Mouse (Mus musculus) embryonic facial prominence, embryonic 13.5 days (tissue): ENCODE results near the gene Vip. TPM values are rescaled to one million over a fixed set of nuclear protein-coding genes. Genes with fewer than 3 reads are reported as not detected.

Experiments used
- ATAC-seq: fragments of 200-750 bp; cut with Nextera tagmentation; 2 replicates; pipeline ENCODE4 v1.8.0; 2017; ENCODE audit warnings: low read depth; ENCODE audit not compliant: insufficient number of reproducible peaks, insufficient read depth, low FRiP score, low TSS enrichment
- H3K27ac ChIP-seq: fragments of 300-500 bp; sonication (generic); 2 replicates; pipeline ENCODE4 v1.5.1; 2015; ENCODE audit warnings: moderate library complexity, mild to moderate bottlenecking, inconsistent platforms
- H3K27me3 ChIP-seq: fragments of 300-500 bp; sonication (generic); 2 replicates; pipeline ENCODE4 v1.6.1; 2015; ENCODE audit warnings: mild to moderate bottlenecking, inconsistent platforms
- H3K36me3 ChIP-seq: fragments of 300-500 bp; sonication (generic); 2 replicates; pipeline ENCODE4 v1.6.1; 2015; ENCODE audit warnings: mild to moderate bottlenecking, inconsistent platforms
- H3K4me1 ChIP-seq: fragments of 300-500 bp; sonication (generic); 2 replicates; pipeline ENCODE4 v1.6.1; 2015; ENCODE audit warnings: inconsistent platforms
- H3K4me2 ChIP-seq: fragments of 300-500 bp; sonication (generic); 2 replicates; pipeline ENCODE4 v1.6.1; 2015; ENCODE audit warnings: moderate library complexity, mild to moderate bottlenecking, inconsistent platforms
- H3K4me3 ChIP-seq: fragments of 300-500 bp; sonication (generic); 2 replicates; pipeline ENCODE4 v1.5.1; 2015; ENCODE audit warnings: mild to moderate bottlenecking, inconsistent platforms
- H3K9ac ChIP-seq: fragments of 300-500 bp; sonication (generic); 2 replicates; pipeline ENCODE4 v1.6.1; 2015; ENCODE audit warnings: mild to moderate bottlenecking, inconsistent platforms
- H3K9me3 ChIP-seq: fragments of 300-500 bp; sonication (generic); 2 replicates; pipeline ENCODE4 v1.6.1; 2016; ENCODE audit warnings: inconsistent platforms
- WGBS: fragments of 180-500 bp; shearing (Covaris S2); methylation state at CpG from one replicate; pipeline ENCODE4 v1.1.7; 2015; ENCODE audit warnings: mixed read lengths; 5-methylcytosine and 5-hydroxymethylcytosine counted together
- polyA plus RNA-seq: library from polyadenylated mRNA; unstranded; fragments of >200 nt; fragmentation: Nextera tagmentation; extraction: Ambion mirVana; gene quantifications from 2 replicates; pipeline ENCODE4 v1.2.1, GENCODE M21; 2015

Vip gene
- polyA plus RNA-seq, result 1.3 TPM in 1 of 2 replicates, not detected in the other

- Histone ChIP-seq H3K4me2 (no peak within 1 kb of the TSS), H3K9ac (no peak within 1 kb of the TSS), H3K9me3 (no peaks in the 10 kb centered on the region), H3K27me3 (no peaks in the 10 kb centered on the region), H3K4me1 (no peaks in the 10 kb centered on the region), H3K36me3 (no peaks in the 10 kb centered on the region), H3K4me3 (no peak within 1 kb of the TSS), H3K27ac (no peak within 1 kb of the TSS)
- no peak for ATAC-seq
- 33% methylated on average over 8 of the region's 8 CpGs for WGBS
Measured at GRCm38 (mm10) chr10:5639112-5639511, at the start of gene Vip. Gene Vip, plus strand, starts transcription at chr10:5639218.

- H3K9ac ChIP-seq, result no peak overlapping the region
Measured at GRCm38 (mm10) chr10:5591061-5591460, 48.0 kb upstream of the Vip start.

GRCm38 (mm10) chr10:5591996-5592395 lies 47.0 kb upstream of the Vip start:
- Histone ChIP-seq H3K4me3 (no peak overlapping the region), H3K4me1 (no peaks in the 10 kb centered on the region), H3K27me3 (no peaks in the 10 kb centered on the region), H3K4me2 (no peak overlapping the region), H3K27ac (no peak overlapping the region), H3K9ac (no peak overlapping the region), H3K9me3 (no peaks in the 10 kb centered on the region), H3K36me3 (no peaks in the 10 kb centered on the region)
- ATAC-seq, result no peak
- 83% methylated on average over 4 of the region's 4 CpGs for WGBS

More at GRCm38 (mm10) chr10:5591061-5591460, 48.0 kb upstream of the Vip start:
- Histone ChIP-seq H3K27ac (no peak overlapping the region), H3K4me1 (no peaks in the 10 kb centered on the region), H3K27me3 (no peaks in the 10 kb centered on the region), H3K4me3 (no peak overlapping the region), H3K36me3 (no peaks in the 10 kb centered on the region), H3K4me2 (no peak overlapping the region), H3K9me3 (no peaks in the 10 kb centered on the region)
- WGBS, result 86% methylated on average over 2 of the region's 2 CpGs
- ATAC-seq, result no peak

- H3K36me3 ChIP-seq, result no peaks in the 10 kb centered on the region
- ATAC-seq, result no peak
- H3K4me3 ChIP-seq, result no peak within 1 kb of the TSS
- no peak within 1 kb of the TSS for H3K4me2 ChIP-seq
- no peaks in the 10 kb centered on the region for H3K4me1 ChIP-seq
- no peak within 1 kb of the TSS for H3K9ac ChIP-seq
- 22% methylated on average over 5 of the region's 5 CpGs for WGBS
- no peaks in the 10 kb centered on the region for H3K9me3 ChIP-seq
- no peak within 1 kb of the TSS for H3K27ac ChIP-seq
- H3K27me3 ChIP-seq, result no peaks in the 10 kb centered on the region
Measured at GRCm38 (mm10) chr10:5593464-5593863, 45.6 kb upstream of the Vip start, which contains the start of gene Myct1. Gene Myct1, plus strand, starts transcription at chr10:5593775.

- H3K36me3 ChIP-seq, result no peaks in the 10 kb centered on the region
- no peaks in the 10 kb centered on the region for H3K4me1 ChIP-seq
- no peak overlapping the region for H3K4me3 ChIP-seq
- H3K9ac ChIP-seq, result no peak overlapping the region
- no peaks in the 10 kb centered on the region for H3K9me3 ChIP-seq
- no peak overlapping the region for H3K27ac ChIP-seq
- H3K27me3 ChIP-seq, result no peaks in the 10 kb centered on the region
- H3K4me2 ChIP-seq, result no peak overlapping the region
- 67% methylated on average over 5 of the region's 5 CpGs for WGBS
- no peak for ATAC-seq
Measured at GRCm38 (mm10) chr10:5594457-5594856, 44.6 kb upstream of the Vip start.

- no peak overlapping the region for H3K4me2 ChIP-seq
- H3K27me3 ChIP-seq, result no peaks in the 10 kb centered on the region
- H3K27ac ChIP-seq, result no peak overlapping the region
- no peak overlapping the region for H3K4me3 ChIP-seq
- H3K36me3 ChIP-seq, result no peaks in the 10 kb centered on the region
- no peaks in the 10 kb centered on the region for H3K4me1 ChIP-seq
- no peak overlapping the region for H3K9ac ChIP-seq
- H3K9me3 ChIP-seq, result no peaks in the 10 kb centered on the region
- WGBS, result 69% methylated on average over 6 of the region's 6 CpGs
- ATAC-seq, result no peak
Measured at GRCm38 (mm10) chr10:5596559-5596958, 42.5 kb upstream of the Vip start.

GRCm38 (mm10) chr10:5600123-5600522 lies 38.9 kb upstream of the Vip start:
- no peaks in the 10 kb centered on the region for H3K36me3 ChIP-seq
- H3K9me3 ChIP-seq, result no peaks in the 10 kb centered on the region
- H3K27me3 ChIP-seq, result no peaks in the 10 kb centered on the region
- H3K4me1 ChIP-seq, result no peaks in the 10 kb centered on the region
- H3K4me2 ChIP-seq, result no peak overlapping the region
- H3K4me3 ChIP-seq, result no peak overlapping the region
- ATAC-seq, result no peak
- WGBS, result 22% methylated on average over 7 of the region's 7 CpGs
- H3K27ac ChIP-seq, result no peak overlapping the region
- no peak overlapping the region for H3K9ac ChIP-seq

GRCm38 (mm10) chr10:5603512-5603911 lies 35.5 kb upstream of the Vip start:
- WGBS, result 83% methylated on average over 10 of the region's 10 CpGs
- Histone ChIP-seq H3K4me1 (no peaks in the 10 kb centered on the region), H3K9ac (no peak overlapping the region), H3K36me3 (no peaks in the 10 kb centered on the region), H3K27ac (no peak overlapping the region), H3K4me3 (no peak overlapping the region), H3K9me3 (no peaks in the 10 kb centered on the region), H3K4me2 (no peak overlapping the region), H3K27me3 (no peaks in the 10 kb centered on the region)
- no peak for ATAC-seq

GRCm38 (mm10) chr10:5604371-5604770 lies 34.6 kb upstream of the Vip start:
- Histone ChIP-seq H3K27me3 (no peaks in the 10 kb centered on the region), H3K4me3 (no peak overlapping the region), H3K9me3 (no peaks in the 10 kb centered on the region), H3K27ac (no peak overlapping the region), H3K36me3 (no peaks in the 10 kb centered on the region), H3K4me2 (no peak overlapping the region), H3K9ac (no peak overlapping the region), H3K4me1 (no peaks in the 10 kb centered on the region)
- no peak for ATAC-seq
- WGBS, result 90% methylated on average over 13 of the region's 13 CpGs

- Histone ChIP-seq H3K4me2 (no peak overlapping the region), H3K27me3 (no peaks in the 10 kb centered on the region), H3K4me1 (no peaks in the 10 kb centered on the region), H3K27ac (no peak overlapping the region), H3K9me3 (no peaks in the 10 kb centered on the region), H3K36me3 (no peaks in the 10 kb centered on the region), H3K4me3 (no peak overlapping the region), H3K9ac (no peak overlapping the region)
- no peak for ATAC-seq
- 83% methylated on average over 3 of the region's 3 CpGs for WGBS
Measured at GRCm38 (mm10) chr10:5608874-5609273, 30.1 kb upstream of the Vip start.

GRCm38 (mm10) chr10:5615186-5616040 lies 23.6 kb upstream of the Vip start:
- ATAC-seq, result no peak
- WGBS, result 67% methylated on average over 13 of the region's 13 CpGs

GRCm38 (mm10) chr10:5626268-5626667 lies 12.8 kb upstream of the Vip start:
- Histone ChIP-seq H3K4me2 (no peak overlapping the region), H3K4me3 (no peak overlapping the region), H3K27me3 (no peaks in the 10 kb centered on the region), H3K9me3 (no peaks in the 10 kb centered on the region), H3K4me1 (no peaks in the 10 kb centered on the region), H3K36me3 (no peaks in the 10 kb centered on the region), H3K27ac (no peak overlapping the region), H3K9ac (no peak overlapping the region)
- no peak for ATAC-seq
- WGBS, result 83% methylated on average over 5 of the region's 5 CpGs

More at GRCm38 (mm10) chr10:5615186-5616040, 23.6 kb upstream of the Vip start:
- no peak overlapping the region for H3K4me2 ChIP-seq
- no peaks in the 10 kb centered on the region for H3K9me3 ChIP-seq
- H3K27me3 ChIP-seq, result no peaks in the 10 kb centered on the region
- H3K27ac ChIP-seq, result no peak overlapping the region
- H3K4me1 ChIP-seq, result no peaks in the 10 kb centered on the region
- H3K36me3 ChIP-seq, result no peaks in the 10 kb centered on the region
- no peak overlapping the region for H3K9ac ChIP-seq
- no peak overlapping the region for H3K4me3 ChIP-seq
